In the genomic region with DNA sequence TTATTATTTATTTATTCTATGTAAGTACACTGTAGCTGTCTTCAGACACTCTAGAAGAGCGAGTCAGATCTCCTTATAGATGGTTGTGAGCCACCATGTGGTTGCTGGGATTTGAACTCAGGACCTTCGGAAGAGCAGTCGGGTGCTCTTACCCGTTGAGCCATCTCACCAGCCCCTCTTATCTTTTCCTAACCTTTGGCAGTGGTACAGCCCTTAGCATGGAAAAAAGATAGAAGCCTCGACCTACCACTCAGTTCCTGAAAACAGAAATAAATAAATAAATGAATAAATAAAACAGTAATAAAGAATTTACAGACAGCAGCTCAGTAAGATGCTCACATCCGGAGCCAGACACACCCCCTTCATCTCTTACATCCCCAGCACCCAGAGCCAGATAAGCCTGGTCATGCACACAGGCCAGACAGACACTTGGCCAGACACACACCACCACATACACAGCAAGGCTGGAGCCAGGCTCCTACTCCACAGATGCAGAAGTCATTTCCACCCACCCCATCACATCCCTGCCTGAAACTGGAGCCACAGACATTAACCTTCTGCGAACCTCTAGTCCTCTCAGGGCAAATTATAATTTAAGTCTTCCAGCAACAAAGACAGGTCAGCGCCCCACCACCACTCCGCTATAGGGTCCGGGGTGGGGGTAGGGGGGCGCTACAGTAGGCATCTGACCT, we compare ENCODE assay signal across 9 mouse cellular contexts. TPM values are rescaled to one million over a fixed set of nuclear protein-coding genes. Genes with fewer than 3 reads are reported as not detected.
DNase-seq lines count a peak whose midpoint lies in the region; ATAC-seq and TF ChIP-seq lines count a peak whose summit lies in the region.
"Had no signal": no experiment of that assay in that cellular context is flagged by ENCODE, and none has a peak within 500 bp of the region (broad histone marks: within the 10 kb centered on the region; RNA-seq: fewer than 3 reads in every experiment).

No protein-coding gene starts in this region.

- peaks cover 38% of the 10 kb centered on the region for H3K4me1 ChIP-seq in liver, embryonic 11.5 days (replicated peaks; ENCODE audit: control insufficient read depth, insufficient read depth, low read length)
- H3K4me1 ChIP-seq in forebrain, embryonic 14.5 days (ENCODE audit: control insufficient read depth, insufficient read depth, low read length): peaks cover 57% of the 10 kb centered on the region
- peaks cover 50% of the 10 kb centered on the region for H3K4me1 ChIP-seq in limb, embryonic 14.5 days (ENCODE audit: control insufficient read depth, insufficient read depth, low read length)
- H3K4me1 ChIP-seq in olfactory bulb, adult 2 months (ENCODE audit: control insufficient read depth, insufficient read depth, low read length): peaks cover 42% of the 10 kb centered on the region

- WGBS in liver, embryonic 11.5 days: 54% methylated on average over 11 of the region's 11 CpGs
- 50% methylated on average over 11 of the region's 11 CpGs for WGBS in forebrain, embryonic 14.5 days
- 51% methylated on average over 11 of the region's 11 CpGs for WGBS in limb, embryonic 14.5 days
- 53% methylated on average over 11 of the region's 11 CpGs for WGBS in olfactory bulb, adult 2 months

- H3K4me3 ChIP-seq in liver, embryonic 11.5 days (ENCODE audit: low read depth, low read length): peak overlapping the region; percentile 69
- H3K4me3 ChIP-seq in forebrain, embryonic 14.5 days (ENCODE audit: low read depth, low read length): peak overlapping the region; percentile 79
- peak overlapping the region; percentile 98 for H3K4me3 ChIP-seq in limb, embryonic 14.5 days (replicated peaks; ENCODE audit: low read length)
- H3K4me3 ChIP-seq in olfactory bulb, adult 2 months (ENCODE audit: insufficient read depth, low read depth, low read length): peak overlapping the region; percentile 63

- H3K9me3 ChIP-seq in liver, embryonic 11.5 days (ENCODE audit: control insufficient read depth, low read length): no peaks in the 10 kb centered on the region
- H3K9me3 ChIP-seq in forebrain, embryonic 14.5 days (replicated peaks; ENCODE audit: control insufficient read depth, low read length): no peaks in the 10 kb centered on the region
- no peaks in the 10 kb centered on the region for H3K9me3 ChIP-seq in limb, embryonic 14.5 days (ENCODE audit: control insufficient read depth, low read length)

- TF ChIP-seq CTCF in olfactory bulb, adult 2 months (IDR thresholded peaks at IDR 0.05; ENCODE audit: insufficient read depth, low read depth, low read length): no peak

- H3K4me2 ChIP-seq in liver, embryonic 11.5 days: peak overlapping the region; percentile 93
- peak overlapping the region; percentile 85 for H3K4me2 ChIP-seq in forebrain, embryonic 14.5 days (ENCODE audit: low read length)
- H3K4me2 ChIP-seq in limb, embryonic 14.5 days (replicated peaks; ENCODE audit: low read depth, low read length, severe bottlenecking): peak overlapping the region; percentile 87

- H3K27me3 ChIP-seq in liver, embryonic 11.5 days (replicated peaks; ENCODE audit: control insufficient read depth, insufficient read depth, low read length): peaks cover 19% of the 10 kb centered on the region
- H3K27me3 ChIP-seq in forebrain, embryonic 14.5 days (replicated peaks; ENCODE audit: control insufficient read depth, insufficient read depth, low read length): no peaks in the 10 kb centered on the region
- H3K27me3 ChIP-seq in limb, embryonic 14.5 days (ENCODE audit: control insufficient read depth, insufficient read depth, low read length): no peaks in the 10 kb centered on the region

- no peak for DNase-seq in liver, embryonic 11.5 days (ENCODE audit: low spot score)
- no peak for DNase-seq in liver
- no peak for DNase-seq in forebrain, embryonic 14.5 days (ENCODE audit: low spot score)
- no peak for DNase-seq in limb, embryonic 14.5 days (ENCODE audit: low spot score)
- DNase-seq in left cerebral cortex, postnatal 25 days (ENCODE audit: low spot score in 2 of 2): no peak
- DNase-seq: kidney, postnatal 25 days had no signal

- TF ChIP-seq POLR2A in limb, embryonic 14.5 days (IDR thresholded peaks at IDR 0.05; ENCODE audit: borderline replicate concordance, extremely low read depth, insufficient read depth, insufficient read length): no peak
- no peak for TF ChIP-seq POLR2A in olfactory bulb, adult 2 months (IDR thresholded peaks at IDR 0.05; ENCODE audit: insufficient read depth, low read depth, low read length)

- ATAC-seq in liver, embryonic 11.5 days (replicated peaks; ENCODE audit: low FRiP score): no peak
- ATAC-seq in forebrain, embryonic 14.5 days: no peak
- no peak for ATAC-seq in limb, embryonic 14.5 days (ENCODE audit: low FRiP score, low read depth)
- ATAC-seq in monocyte, adult 5-6 weeks (replicated peaks; ENCODE audit: insufficient number of reproducible peaks, low FRiP score, low TSS enrichment, poor library complexity, severe bottlenecking): no peak
- no peak for ATAC-seq in megakaryocyte, adult 5-6 weeks (ENCODE audit: poor library complexity, severe bottlenecking)

- no peaks in the 10 kb centered on the region for H3K36me3 ChIP-seq in liver, embryonic 11.5 days (ENCODE audit: control insufficient read depth, insufficient read depth, low read length)
- peaks cover 9% of the 10 kb centered on the region for H3K36me3 ChIP-seq in forebrain, embryonic 14.5 days (ENCODE audit: control insufficient read depth, insufficient read depth, low read length)
- peaks cover 25% of the 10 kb centered on the region for H3K36me3 ChIP-seq in limb, embryonic 14.5 days (ENCODE audit: control insufficient read depth, insufficient read depth, low read length)

- intact Hi-C loops in left cerebral cortex, postnatal 25 days (cut with DNase I): loop anchor here (5.0 to 10.0 kb wide), 2 partner anchors 35 to 203 kb away; a partner anchor contains a TSS

- peak overlapping the region; percentile 77; the same call in 1 of the 2 replicates for H3K9ac ChIP-seq in liver, embryonic 11.5 days (ENCODE audit: low read depth, low read length)
- H3K9ac ChIP-seq in forebrain, embryonic 14.5 days (ENCODE audit: low read length): peak overlapping the region; percentile 97
- H3K9ac ChIP-seq in limb, embryonic 14.5 days (ENCODE audit: low read depth, low read length, severe bottlenecking): peak overlapping the region; percentile 91

- H3K27ac ChIP-seq in liver, embryonic 11.5 days (ENCODE audit: low read depth, low read length): no peak overlapping the region; the same call in 1 of the 2 replicates
- H3K27ac ChIP-seq in forebrain, embryonic 14.5 days (ENCODE audit: low read depth, low read length): peak overlapping the region; percentile 99
- H3K27ac ChIP-seq in limb, embryonic 14.5 days (replicated peaks; ENCODE audit: low read depth, low read length): peak overlapping the region; percentile 26; the same call in 1 of the 2 replicates
- no peak overlapping the region for H3K27ac ChIP-seq in olfactory bulb, adult 2 months (ENCODE audit: insufficient read depth, low read depth, low read length)

RNA-seq across cellular contexts. Expression of a gene that starts 3.0 kb away (rescaled TPM):
- polyA plus RNA-seq in liver, embryonic 11.5 days (2014; fragmentation: Nextera tagmentation; extraction: Ambion mirVana): 10.3 and 13.2 TPM in 2 replicates
- polyA plus RNA-seq in forebrain, embryonic 14.5 days (2014; fragmentation: Nextera tagmentation; extraction: Ambion mirVana): 17.6 and 21.9 TPM in 2 replicates
- polyA plus RNA-seq in limb, embryonic 14.5 days (2012; rRNA removed): 130 and 179 TPM in 2 replicates
- 18.1 and 21.5 TPM in 2 replicates for polyA plus RNA-seq in limb, embryonic 14.5 days (2014; fragmentation: Nextera tagmentation; extraction: Ambion mirVana)
- polyA plus RNA-seq in olfactory bulb, adult 2 months (2012; ENCODE audit: insufficient read depth, insufficient read length, low replicate concordance, missing spikeins): not detected in 2 replicates
- total RNA-seq in monocyte, adult 5-6 weeks (2017): 0.85 to 4.5 TPM in 2 of 3 replicates, not detected in the other
- total RNA-seq in megakaryocyte, adult 5-6 weeks (2015): 2.8 and 3.1 TPM in 2 replicates
- total RNA-seq in megakaryocyte, adult 5-6 weeks (2017): 1.0 and 2.4 TPM in 2 replicates
- 10 to 100 TPM; 30.1 to 30.3 TPM for total RNA-seq in left cerebral cortex, postnatal 25 days (2021)

RNA-seq across cellular contexts. Expression of a gene that starts 5.9 kb away (rescaled TPM):
- 558 and 561 TPM in 2 replicates for polyA plus RNA-seq in liver, embryonic 11.5 days (2014; fragmentation: Nextera tagmentation; extraction: Ambion mirVana)
- polyA plus RNA-seq in forebrain, embryonic 14.5 days (2014; fragmentation: Nextera tagmentation; extraction: Ambion mirVana): 530 and 674 TPM in 2 replicates
- polyA plus RNA-seq in limb, embryonic 14.5 days (2012; rRNA removed): 368 and 421 TPM in 2 replicates
- 489 and 508 TPM in 2 replicates for polyA plus RNA-seq in limb, embryonic 14.5 days (2014; fragmentation: Nextera tagmentation; extraction: Ambion mirVana)
- not detected in 2 replicates for polyA plus RNA-seq in olfactory bulb, adult 2 months (2012; ENCODE audit: insufficient read depth, insufficient read length, low replicate concordance, missing spikeins)
- total RNA-seq in monocyte, adult 5-6 weeks (2017): 137 to 160 TPM (median 146 TPM) in 3 replicates
- 81.0 and 111 TPM in 2 replicates for total RNA-seq in megakaryocyte, adult 5-6 weeks (2015)
- total RNA-seq in megakaryocyte, adult 5-6 weeks (2017): 137 and 179 TPM in 2 replicates
- total RNA-seq in left cerebral cortex, postnatal 25 days (2021): 100 to 1,000 TPM; 119 to 124 TPM

RNA-seq across cellular contexts. Expression of a gene that starts 11.7 kb away (rescaled TPM):
- 18.0 and 21.9 TPM in 2 replicates for polyA plus RNA-seq in liver, embryonic 11.5 days (2014; fragmentation: Nextera tagmentation; extraction: Ambion mirVana)
- 17.3 and 19.5 TPM in 2 replicates for polyA plus RNA-seq in forebrain, embryonic 14.5 days (2014; fragmentation: Nextera tagmentation; extraction: Ambion mirVana)
- polyA plus RNA-seq in limb, embryonic 14.5 days (2012; rRNA removed): 11.7 and 13.3 TPM in 2 replicates
- 13.6 and 14.9 TPM in 2 replicates for polyA plus RNA-seq in limb, embryonic 14.5 days (2014; fragmentation: Nextera tagmentation; extraction: Ambion mirVana)
- polyA plus RNA-seq in olfactory bulb, adult 2 months (2012; ENCODE audit: insufficient read depth, insufficient read length, low replicate concordance, missing spikeins): not detected in 2 replicates
- total RNA-seq in monocyte, adult 5-6 weeks (2017): 5.8 to 19.1 TPM (median 6.2 TPM) in 3 replicates
- total RNA-seq in megakaryocyte, adult 5-6 weeks (2015): 18.7 and 19.8 TPM in 2 replicates
- total RNA-seq in megakaryocyte, adult 5-6 weeks (2017): 2.3 and 12.8 TPM in 2 replicates
- 10 to 100 TPM; 46.5 to 48.8 TPM for total RNA-seq in left cerebral cortex, postnatal 25 days (2021)

RNA-seq across cellular contexts. Expression of a gene that starts 34.1 kb away (rescaled TPM):
- 0.97 and 1.0 TPM in 2 replicates for polyA plus RNA-seq in liver, embryonic 11.5 days (2014; fragmentation: Nextera tagmentation; extraction: Ambion mirVana)
- 5.0 and 5.9 TPM in 2 replicates for polyA plus RNA-seq in forebrain, embryonic 14.5 days (2014; fragmentation: Nextera tagmentation; extraction: Ambion mirVana)
- polyA plus RNA-seq in limb, embryonic 14.5 days (2012; rRNA removed): 28.6 and 36.0 TPM in 2 replicates
- polyA plus RNA-seq in limb, embryonic 14.5 days (2014; fragmentation: Nextera tagmentation; extraction: Ambion mirVana): 4.9 and 6.1 TPM in 2 replicates
- polyA plus RNA-seq in olfactory bulb, adult 2 months (2012; ENCODE audit: insufficient read depth, insufficient read length, low replicate concordance, missing spikeins): 69.4 and 106 TPM in 2 replicates
- total RNA-seq in monocyte, adult 5-6 weeks (2017): 34.4 to 77.7 TPM (median 40.4 TPM) in 3 replicates
- 4.3 and 6.3 TPM in 2 replicates for total RNA-seq in megakaryocyte, adult 5-6 weeks (2015)
- total RNA-seq in megakaryocyte, adult 5-6 weeks (2017): 6.9 and 7.1 TPM in 2 replicates
- 100 to 1,000 TPM; 105 to 121 TPM for total RNA-seq in left cerebral cortex, postnatal 25 days (2021)

RNA-seq across cellular contexts. Expression of a gene that starts 47.2 kb away (rescaled TPM):
- polyA plus RNA-seq in liver, embryonic 11.5 days (2014; fragmentation: Nextera tagmentation; extraction: Ambion mirVana): 0.95 and 1.7 TPM in 2 replicates
- 6.0 and 6.9 TPM in 2 replicates for polyA plus RNA-seq in forebrain, embryonic 14.5 days (2014; fragmentation: Nextera tagmentation; extraction: Ambion mirVana)
- 34.4 and 37.4 TPM in 2 replicates for polyA plus RNA-seq in limb, embryonic 14.5 days (2012; rRNA removed)
- polyA plus RNA-seq in limb, embryonic 14.5 days (2014; fragmentation: Nextera tagmentation; extraction: Ambion mirVana): 2.2 and 2.3 TPM in 2 replicates
- polyA plus RNA-seq in olfactory bulb, adult 2 months (2012; ENCODE audit: insufficient read depth, insufficient read length, low replicate concordance, missing spikeins): not detected in 2 replicates
- 22.1 to 35.2 TPM (median 28.7 TPM) in 3 replicates for total RNA-seq in monocyte, adult 5-6 weeks (2017)
- total RNA-seq in megakaryocyte, adult 5-6 weeks (2015): 14.9 and 17.3 TPM in 2 replicates
- total RNA-seq in megakaryocyte, adult 5-6 weeks (2017): 19.6 and 25.7 TPM in 2 replicates
- total RNA-seq in left cerebral cortex, postnatal 25 days (2021): 100 to 1,000 TPM; 111 to 118 TPM

Comparison
In these comparisons a context has a peak if more than half of its experiments do, and no peak if none do; other contexts are left out.
1. H3K27ac ChIP-seq: peak in forebrain, embryonic 14.5 days (single experiment) and limb, embryonic 14.5 days (single experiment); none in liver, embryonic 11.5 days (single experiment) and olfactory bulb, adult 2 months (single experiment).
2. Peak in every context shown above with its lines, with median percentiles within 50 percentile points of each other: H3K4me2 ChIP-seq, H3K4me3 ChIP-seq and H3K9ac ChIP-seq.